In genomic region chr3:79204261-79204660, GRCm38 (mm10) we compare ENCODE assay signal across 19 mouse cellular contexts.
DNase-seq lines count a peak whose midpoint lies in the region; ATAC-seq and TF ChIP-seq lines count a peak whose summit lies in the region.
"Had no signal": no experiment of that assay in that cellular context is flagged by ENCODE, and none has a peak within 500 bp of the region (broad histone marks: within the 10 kb centered on the region; RNA-seq: fewer than 3 reads in every experiment).

No protein-coding gene starts in this region.

- H3K36me3 ChIP-seq in kidney, adult 2 months (ENCODE audit: control insufficient read depth, insufficient read depth, low read length), result no peaks in the 10 kb centered on the region
- H3K36me3 ChIP-seq in kidney, embryonic 15.5 days, result peaks cover 6% of the 10 kb centered on the region; the same call in 1 of the 2 replicates
- no peaks in the 10 kb centered on the region for H3K36me3 ChIP-seq in lung, embryonic 15.5 days
- H3K36me3 ChIP-seq: forebrain, embryonic 12.5 days; heart, embryonic 15.5 days had no signal

- no peak overlapping the region for H3K9ac ChIP-seq in kidney, embryonic 15.5 days
- H3K9ac ChIP-seq in lung, embryonic 15.5 days, result no peak overlapping the region
- H3K9ac ChIP-seq: embryonic facial prominence, embryonic 13.5 days; forebrain, embryonic 12.5 days; heart, embryonic 15.5 days; hindbrain, embryonic 12.5 days had no signal

- DNase-seq in heart, adult 11 months, result peak; percentile 90
- DNase-seq in heart, postnatal 14 days, result no peak
- peak; percentile 41 for DNase-seq in kidney, adult 2 months
- no peak for DNase-seq in lung, postnatal 10 days
- DNase-seq: adrenal gland, postnatal 10 days; cerebellum, adult 18-20 months; cerebellum, adult 9-11 months; cerebellum, postnatal 36 days; gastrocnemius, postnatal 14 days had no signal

- no peak for TF ChIP-seq POLR2A in kidney, adult 2 months (IDR thresholded peaks at IDR 0.05; ENCODE audit: low read depth, low read length)

- H3K27ac ChIP-seq in kidney, adult 2 months (ENCODE audit: insufficient read depth, low read depth, low read length), result peak overlapping the region; percentile 49; the same call in 1 of the 2 replicates
- H3K27ac ChIP-seq in kidney, embryonic 15.5 days, result no peak overlapping the region
- H3K27ac ChIP-seq in lung, embryonic 15.5 days, result peak overlapping the region; percentile 26; the same call in 1 of the 2 replicates
- H3K27ac ChIP-seq in brown adipose tissue, adult 24 weeks (replicated peaks; ENCODE audit: low read depth, low read length), result peak overlapping the region; percentile 97
- H3K27ac ChIP-seq: embryonic facial prominence, embryonic 13.5 days; forebrain, embryonic 12.5 days; heart, embryonic 15.5 days; hindbrain, embryonic 12.5 days had no signal

- no peak overlapping the region for H3K4me2 ChIP-seq in kidney, embryonic 15.5 days
- no peak overlapping the region for H3K4me2 ChIP-seq in lung, embryonic 15.5 days
- H3K4me2 ChIP-seq: embryonic facial prominence, embryonic 13.5 days; forebrain, embryonic 12.5 days; heart, embryonic 11.5 days; heart, embryonic 15.5 days; hindbrain, embryonic 12.5 days had no signal

- WGBS in kidney, adult 2 months, result 64% methylated on average over 9 of the region's 9 CpGs
- 75% methylated on average over 9 of the region's 9 CpGs for WGBS in kidney, embryonic 15.5 days
- 51% methylated on average over 9 of the region's 9 CpGs for WGBS in lung, embryonic 15.5 days

- no peak for ATAC-seq in kidney, embryonic 15.5 days (replicated peaks; ENCODE audit: low FRiP score)
- ATAC-seq in lung, embryonic 15.5 days (ENCODE audit: borderline replicate concordance, extremely low read depth, low FRiP score, low TSS enrichment), result no peak
- ATAC-seq: forebrain, embryonic 16.5 days; hindbrain, embryonic 16.5 days had no signal

- no peaks in the 10 kb centered on the region; the same call in 1 of the 2 replicates for H3K9me3 ChIP-seq in kidney, embryonic 15.5 days (replicated peaks)
- H3K9me3 ChIP-seq in lung, embryonic 15.5 days, result no peaks in the 10 kb centered on the region
- H3K9me3 ChIP-seq: embryonic facial prominence, embryonic 13.5 days; forebrain, embryonic 12.5 days; heart, embryonic 15.5 days; hindbrain, embryonic 12.5 days had no signal

- H3K4me1 ChIP-seq in kidney, adult 2 months (ENCODE audit: control insufficient read depth, insufficient read depth, low read length), result peaks cover 19% of the 10 kb centered on the region
- peaks cover 16% of the 10 kb centered on the region for H3K4me1 ChIP-seq in kidney, embryonic 15.5 days
- H3K4me1 ChIP-seq in lung, embryonic 15.5 days, result peaks cover 31% of the 10 kb centered on the region
- H3K4me1 ChIP-seq in brown adipose tissue, adult 24 weeks (ENCODE audit: control insufficient read depth, insufficient read depth, insufficient read length, low read length), result peaks cover 21% of the 10 kb centered on the region

- no peak overlapping the region for H3K4me3 ChIP-seq in kidney, adult 2 months (ENCODE audit: insufficient read depth, low read depth, low read length)
- H3K4me3 ChIP-seq in kidney, embryonic 15.5 days (replicated peaks), result no peak overlapping the region
- H3K4me3 ChIP-seq in lung, embryonic 15.5 days, result no peak overlapping the region
- H3K4me3 ChIP-seq in brown adipose tissue, adult 24 weeks (ENCODE audit: insufficient read depth, low read depth, low read length), result no peak overlapping the region
- H3K4me3 ChIP-seq: embryonic facial prominence, embryonic 13.5 days; forebrain, embryonic 12.5 days; heart, embryonic 15.5 days; hindbrain, embryonic 12.5 days had no signal

- intact Hi-C loops in heart, postnatal 14 days (cut with DNase I), result loop anchor here (5.0 kb wide), 3 partner anchors 83 to 293 kb away; partner anchors contain the start of gene Rapgef2

- H3K27me3 ChIP-seq in kidney, adult 2 months (replicated peaks; ENCODE audit: control insufficient read depth, insufficient read depth, low read length), result no peaks in the 10 kb centered on the region
- H3K27me3 ChIP-seq in kidney, embryonic 15.5 days, result no peaks in the 10 kb centered on the region
- no peaks in the 10 kb centered on the region for H3K27me3 ChIP-seq in lung, embryonic 15.5 days
- H3K27me3 ChIP-seq: embryonic facial prominence, embryonic 13.5 days; forebrain, embryonic 12.5 days; heart, embryonic 15.5 days; hindbrain, embryonic 12.5 days had no signal

- no peak for TF ChIP-seq CTCF in kidney, adult 2 months (conservative IDR thresholded peaks at IDR 0.05; ENCODE audit: insufficient read depth, insufficient read length, low read depth, low read length)

Comparison
In these comparisons a context has a peak if more than half of its experiments do, and no peak if none do; other contexts are left out.
1. DNase-seq: peak in heart, adult 11 months (single experiment) and kidney, adult 2 months (single experiment); none in heart, postnatal 14 days (0 of 2) and lung, postnatal 10 days (single experiment).